Mouse (Mus musculus) kidney, embryonic 15.5 days (tissue): Measurements from ENCODE around the gene Gm28845. TPM values are rescaled to one million over a fixed set of nuclear protein-coding genes. Genes with fewer than 3 reads are reported as not detected.

Experiments
- polyA plus RNA-seq: library from polyadenylated mRNA; unstranded; fragments of >200 nt; fragmentation: Nextera tagmentation; extraction: Ambion mirVana; gene quantifications from 2 replicates; pipeline ENCODE4 v1.2.1, GENCODE M21; 2015

The Gm28845 gene
- polyA plus RNA-seq, 1 experiment from 2014 or later, result not detected

Other genes with a start within 250 kb of the Gm28845 start
- gene Plekhm3, start 162.7 kb downstream of the Gm28845 start, polyA plus RNA-seq, result 6.8 and 7.8 TPM in 2 replicates
- 1.5 and 5.6 TPM in 2 replicates for gene Akr1cl, start 86.8 kb downstream of the Gm28845 start, polyA plus RNA-seq
- 0.28 TPM in 1 of 2 replicates, not detected in the other for gene Cryge, start 68.4 kb downstream of the Gm28845 start, polyA plus RNA-seq
- gene Crygd, start 56.1 kb downstream of the Gm28845 start, polyA plus RNA-seq, result not detected in 2 replicates
- not detected in 2 replicates for gene Crygc, start 45.9 kb downstream of the Gm28845 start, polyA plus RNA-seq
- gene Crygb, start 37.3 kb downstream of the Gm28845 start, polyA plus RNA-seq, result not detected in 2 replicates
- not detected in 2 replicates for gene Cryga, start 16.2 kb downstream of the Gm28845 start, polyA plus RNA-seq
- 1.1 and 1.4 TPM in 2 replicates for gene D630023F18Rik, start 3.7 kb upstream of the Gm28845 start, polyA plus RNA-seq
- 231 and 232 TPM in 2 replicates for gene Idh1, start 66.9 kb upstream of the Gm28845 start, polyA plus RNA-seq
- gene Pikfyve, start 67.1 kb upstream of the Gm28845 start, polyA plus RNA-seq, result 10.5 and 13.1 TPM in 2 replicates
- not detected in 2 replicates for gene Pth2r, start 162.5 kb upstream of the Gm28845 start, polyA plus RNA-seq